Mouse (Mus musculus): Measurements from ENCODE around the gene Spg20.

DNA sequence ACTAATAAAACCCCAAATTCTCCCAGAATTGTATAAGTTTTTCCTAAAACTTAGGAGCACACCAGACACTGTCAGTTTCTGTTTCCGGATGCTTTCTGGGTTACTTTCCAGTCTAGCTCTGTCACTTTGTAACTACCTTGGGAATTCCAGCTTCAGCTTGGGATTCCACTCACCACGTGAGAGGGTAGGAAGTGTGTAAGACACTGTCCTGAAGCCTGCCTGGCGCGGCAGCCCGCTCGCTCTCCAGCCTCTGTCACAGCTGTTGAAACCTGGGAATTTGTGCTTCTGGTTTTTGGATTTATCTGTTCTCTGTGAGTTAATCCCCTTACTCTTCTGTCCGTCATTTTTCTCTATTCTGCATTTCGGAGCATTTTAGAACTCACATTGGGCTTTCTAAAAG is 4.1 kb downstream of the Spg20 start:
- TF ChIP-seq POLR2A (IDR thresholded peaks at IDR 0.05; ENCODE audit: borderline replicate concordance, extremely low read depth, low read depth, low read length) (no peak), CTCF (IDR thresholded peaks at IDR 0.05; ENCODE audit: insufficient read depth, low read length) (no peak)

Measured in lung, adult 2 months (tissue).